Mouse (Mus musculus) embryo, embryonic 9.5 days (tissue): ENCODE data around the gene Net1.
"Not testable (repeated sequence)": the region's sequence is repeated elsewhere in the genome, so short reads cannot be mapped to it uniquely, and the experiment has no call there.

Source experiments
- DNase-seq: peaks from one replicate; pipeline ENCODE4 v3.0.0-alpha.2; 2017; ENCODE audit errors: extremely low spot score

The Net1 gene

DNA sequence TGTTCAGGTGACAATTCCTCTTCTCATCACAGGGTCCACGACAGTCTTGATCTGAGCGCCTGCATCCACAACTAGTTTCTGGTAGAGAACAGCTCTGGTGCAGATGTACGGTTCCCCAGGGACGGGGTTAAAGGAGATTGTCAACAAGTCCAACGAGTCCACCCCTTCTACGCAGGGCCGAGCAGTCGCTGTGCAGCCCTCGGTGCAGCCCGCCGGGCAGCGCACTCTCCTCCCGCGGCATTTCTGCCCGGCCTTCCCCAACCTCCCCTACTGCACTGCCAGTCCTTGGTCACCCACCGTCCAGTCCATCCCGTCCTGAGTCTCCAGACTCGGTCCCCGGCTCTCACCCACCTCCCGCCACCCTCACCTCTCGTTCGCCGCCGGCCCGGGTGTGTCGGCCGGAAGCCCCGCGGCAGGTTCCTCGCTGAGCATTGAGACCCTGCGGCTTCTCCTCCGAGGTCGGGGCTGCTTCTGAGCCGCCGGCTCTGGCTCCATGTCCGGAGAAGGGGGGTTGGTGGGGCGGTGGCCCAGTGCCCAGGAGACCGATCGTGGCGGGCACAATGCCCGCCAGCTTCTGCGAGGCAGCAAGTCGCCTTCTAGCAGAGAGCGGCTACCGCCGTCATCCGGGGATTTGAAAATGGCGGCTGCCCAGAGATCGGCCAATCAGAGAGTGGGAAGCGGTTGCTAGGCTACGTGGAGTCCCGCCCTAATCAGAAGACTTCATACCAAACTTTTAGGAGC is at the start of gene Net1, which contains the start of gene Tubal3:
TSS of gene Net1 (minus strand) at position 650 of the 741 bp plus-strand sequence.
TSS of gene Tubal3 (plus strand) at position 704 of the 741 bp plus-strand sequence.
- peak; percentile 92 for DNase-seq

DNA sequence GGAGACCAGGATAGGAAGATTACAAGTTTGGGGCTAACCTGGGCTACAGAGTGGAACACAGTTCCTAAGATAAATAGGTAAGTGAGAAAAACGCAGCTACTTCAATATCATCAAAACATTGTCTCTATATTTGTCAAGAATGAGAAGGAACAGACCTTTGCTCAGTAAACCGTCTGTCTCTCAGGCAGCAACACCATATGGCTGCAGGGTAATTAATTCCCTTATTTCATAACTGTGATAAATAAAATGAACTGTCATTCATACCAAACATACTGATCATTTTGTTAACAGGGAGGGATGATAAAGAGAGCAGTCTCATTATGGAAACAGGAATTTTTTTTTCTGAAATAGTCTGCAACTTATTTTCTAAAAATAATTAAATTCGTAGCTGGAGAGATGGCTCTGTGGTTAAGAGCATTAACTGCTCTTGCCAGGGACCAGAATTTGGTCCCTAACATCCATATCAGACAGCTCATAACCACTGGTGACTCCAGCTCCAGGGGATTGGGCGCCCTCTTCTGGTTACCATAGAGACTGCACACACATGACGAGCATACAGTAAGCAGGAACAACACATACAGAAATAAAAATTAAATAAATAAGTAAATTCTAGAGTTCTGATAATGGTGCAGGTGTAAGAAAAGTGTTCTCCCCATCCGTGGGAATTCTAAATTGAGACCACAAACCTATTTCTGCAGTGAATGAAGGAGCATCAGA is 33.3 kb upstream of the Net1 start:
- no peak for DNase-seq

DNA sequence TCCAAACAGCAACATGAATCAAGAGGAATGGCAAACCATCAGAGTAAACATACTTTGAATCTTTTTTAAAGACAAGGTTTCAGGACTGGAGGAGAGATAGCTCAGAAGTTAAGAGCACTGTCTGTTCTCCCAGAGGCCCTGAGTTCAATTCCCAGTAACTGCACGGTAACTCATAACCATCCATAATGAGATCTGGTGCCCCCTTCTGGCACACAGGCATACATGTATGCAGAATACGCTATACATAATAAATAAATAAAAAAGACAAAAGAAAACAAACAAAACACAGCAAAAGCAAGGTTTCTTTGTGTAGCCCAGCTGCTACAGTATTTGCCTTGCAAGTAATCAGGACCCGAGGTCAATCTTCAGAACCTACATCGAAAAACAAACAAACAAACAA is 31.5 kb upstream of the Net1 start:
- no peak for DNase-seq

DNA sequence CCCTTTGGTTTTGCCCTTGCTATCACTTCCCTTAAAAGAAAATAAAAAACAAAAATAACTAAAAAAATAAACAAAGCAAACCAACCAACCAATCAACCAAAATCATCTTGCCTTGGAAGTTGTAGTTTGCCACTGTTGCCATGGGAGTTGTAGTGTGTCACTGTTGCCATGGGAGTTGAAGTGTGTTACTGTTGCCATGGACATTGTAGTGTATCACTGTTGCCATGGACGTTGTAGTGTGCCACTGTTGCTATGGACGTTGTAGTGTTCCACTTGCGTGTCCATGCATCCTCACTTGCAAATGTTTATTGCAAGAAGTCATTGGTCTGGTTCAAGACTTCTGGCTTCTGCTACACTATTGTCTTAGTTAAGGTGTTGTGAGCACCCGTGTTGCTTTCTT is 29.2 kb upstream of the Net1 start:
- DNase-seq = no peak

DNA sequence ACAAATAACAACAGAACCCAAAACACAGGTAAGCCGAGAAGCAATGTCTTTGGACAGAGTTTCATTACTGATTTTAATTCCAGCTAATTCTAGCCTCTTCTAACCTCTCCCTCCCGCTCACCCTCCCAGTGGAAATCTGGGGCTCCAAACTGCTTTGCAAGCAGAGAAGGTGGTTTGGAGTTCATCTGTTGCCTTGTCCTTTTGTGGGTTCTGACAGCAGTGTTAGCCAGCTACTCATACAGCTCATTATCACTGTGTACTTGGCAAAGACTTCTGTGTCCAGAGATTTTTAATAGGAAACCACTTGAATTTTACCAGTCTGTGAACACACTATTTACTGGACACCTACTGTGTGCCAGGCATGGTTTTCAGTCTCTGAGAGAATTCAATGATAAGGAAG is 27.2 kb upstream of the Net1 start, which contains the start of gene Ucn3:
TSS of gene Ucn3 (minus strand) at position 101 of the 400 bp plus-strand sequence.
- DNase-seq = no peak

DNA sequence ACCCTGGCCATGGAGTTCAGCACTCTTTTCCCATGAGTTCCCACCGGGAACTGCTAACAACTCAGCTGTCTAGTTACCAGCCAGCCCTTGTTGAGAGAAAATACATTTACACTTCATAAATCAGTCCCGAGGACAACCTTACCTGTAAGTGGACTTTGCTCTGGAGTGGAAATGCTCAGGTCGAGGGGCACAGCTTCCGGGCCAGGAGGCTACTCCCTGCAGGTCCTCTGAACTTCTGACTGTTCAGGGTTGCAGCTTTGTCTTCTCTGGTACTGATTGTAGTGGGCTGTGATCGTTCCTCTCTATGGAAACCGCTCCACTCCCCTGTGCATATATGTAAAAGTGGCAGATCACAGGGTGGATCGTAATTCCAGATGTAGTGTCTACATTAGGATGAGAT is 26.7 kb upstream of the Net1 start:
- no peak for DNase-seq

DNA sequence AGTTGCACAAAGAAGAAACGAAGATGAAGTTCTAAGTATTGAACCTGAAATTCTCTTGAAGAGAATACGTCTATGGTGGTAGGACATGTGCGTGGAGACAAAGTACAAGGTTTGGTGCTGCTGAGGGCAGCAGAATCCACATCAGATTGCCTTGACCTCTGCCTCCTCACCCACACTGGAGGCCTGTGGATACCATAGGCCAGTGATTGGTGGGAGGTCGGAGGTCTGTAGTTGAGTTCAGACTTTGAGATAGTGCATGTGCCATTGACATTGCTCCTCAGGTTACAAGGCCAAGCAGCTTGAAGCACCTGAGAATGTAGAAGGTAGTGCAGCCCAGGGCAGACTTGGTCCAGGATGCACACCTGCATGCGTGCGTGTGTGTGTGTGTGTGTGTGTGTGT is 8.0 kb upstream of the Net1 start:
- no peak for DNase-seq

DNA sequence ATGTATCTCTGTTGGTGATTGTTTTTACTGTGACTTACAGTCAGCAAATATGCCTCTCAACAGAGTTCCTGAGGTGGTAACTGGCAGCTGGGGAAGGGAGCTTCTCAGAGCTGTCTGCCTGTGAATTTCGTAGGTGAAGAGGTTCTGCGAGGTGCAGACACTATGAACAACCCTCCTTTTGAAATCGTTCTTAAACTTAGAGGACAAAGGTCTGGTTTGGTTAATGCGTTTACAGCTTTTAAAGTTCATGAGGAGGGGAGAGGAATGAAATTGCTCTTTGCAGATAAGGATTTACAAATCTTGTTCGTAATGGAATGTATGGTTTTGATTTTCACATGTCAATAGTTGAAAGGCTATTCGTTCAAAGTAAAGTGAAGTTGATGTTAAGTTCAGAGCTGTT is 7.6 kb upstream of the Net1 start:
- DNase-seq = no peak

DNA sequence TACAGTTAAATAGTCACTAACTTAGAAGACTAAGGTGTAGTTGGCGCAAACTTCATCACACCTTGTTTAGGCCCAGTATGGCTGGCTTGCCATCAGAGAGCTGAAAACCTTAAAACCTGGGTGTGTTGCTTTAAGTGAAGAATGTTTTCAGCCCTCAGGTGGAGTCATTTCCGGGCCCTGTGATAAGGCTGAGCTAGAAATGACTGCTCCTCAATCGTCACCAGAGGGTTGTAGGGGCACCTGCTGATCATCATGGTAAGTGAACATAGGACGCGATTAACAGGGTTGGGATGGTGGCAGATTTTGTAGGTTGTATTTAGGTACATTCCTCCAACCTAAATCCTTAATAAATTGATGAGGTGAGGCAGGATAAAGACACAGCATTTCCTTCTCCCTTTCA is 6.5 kb upstream of the Net1 start:
- DNase-seq = no peak

DNA sequence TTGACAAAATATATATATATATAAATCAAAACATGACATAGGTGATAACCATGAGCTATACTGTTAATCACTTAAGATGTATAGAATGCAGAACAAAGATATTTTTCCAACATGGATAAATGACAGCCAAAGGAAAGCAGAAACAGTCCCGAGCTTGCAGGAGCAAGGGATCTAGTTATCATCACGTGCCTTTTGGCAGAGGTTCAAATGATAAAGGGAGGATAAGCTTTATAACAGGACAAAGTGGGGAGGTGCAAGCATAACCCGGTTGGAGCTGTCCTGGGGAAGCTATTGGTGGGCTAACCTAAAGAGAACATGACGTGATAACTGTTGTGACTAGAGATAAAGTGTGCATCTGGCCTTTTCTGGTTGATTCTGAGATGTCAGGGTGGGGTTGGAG is 4.5 kb downstream of the Net1 start:
- no peak for DNase-seq

DNA sequence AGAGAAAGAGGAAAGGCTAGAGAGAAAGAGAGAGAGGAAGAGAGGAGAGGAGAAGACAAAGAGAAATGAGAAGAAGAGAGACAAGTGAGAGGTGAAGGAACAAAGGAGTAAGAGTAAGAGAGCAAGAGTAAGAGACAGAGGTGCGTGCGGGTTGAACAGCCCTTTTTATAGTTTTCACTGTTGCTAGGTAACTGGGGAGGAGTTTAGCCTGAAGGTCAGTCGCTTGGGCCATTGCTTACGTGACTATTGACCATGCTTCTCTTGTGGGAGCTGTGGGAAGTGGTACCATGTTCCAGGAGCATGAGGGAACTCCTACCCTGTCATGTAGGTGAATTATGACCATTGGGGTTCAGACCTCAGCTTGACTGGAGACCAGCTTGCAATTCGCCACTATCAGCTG is 7.7 kb downstream of the Net1 start:
- no peak for DNase-seq

DNA sequence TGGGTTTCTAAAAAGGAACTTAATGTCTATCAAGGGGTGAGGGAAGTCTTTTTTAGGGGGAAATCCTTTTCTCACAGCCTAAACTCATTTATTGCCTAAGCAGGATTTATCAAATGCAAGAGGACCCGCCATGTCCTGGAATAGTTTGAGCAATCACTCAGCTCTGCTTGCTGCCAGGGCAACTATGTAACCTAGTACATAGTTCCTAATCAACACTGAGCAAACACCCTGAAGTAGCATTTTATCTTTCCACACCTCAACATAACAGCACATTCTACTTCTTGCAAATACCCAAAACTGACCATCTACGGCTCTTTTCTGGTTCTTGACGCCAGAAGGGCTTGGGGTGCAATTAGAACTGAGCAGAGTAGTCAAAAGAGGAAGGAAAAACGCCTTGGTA is 9.8 kb downstream of the Net1 start:
- no peak for DNase-seq

DNA sequence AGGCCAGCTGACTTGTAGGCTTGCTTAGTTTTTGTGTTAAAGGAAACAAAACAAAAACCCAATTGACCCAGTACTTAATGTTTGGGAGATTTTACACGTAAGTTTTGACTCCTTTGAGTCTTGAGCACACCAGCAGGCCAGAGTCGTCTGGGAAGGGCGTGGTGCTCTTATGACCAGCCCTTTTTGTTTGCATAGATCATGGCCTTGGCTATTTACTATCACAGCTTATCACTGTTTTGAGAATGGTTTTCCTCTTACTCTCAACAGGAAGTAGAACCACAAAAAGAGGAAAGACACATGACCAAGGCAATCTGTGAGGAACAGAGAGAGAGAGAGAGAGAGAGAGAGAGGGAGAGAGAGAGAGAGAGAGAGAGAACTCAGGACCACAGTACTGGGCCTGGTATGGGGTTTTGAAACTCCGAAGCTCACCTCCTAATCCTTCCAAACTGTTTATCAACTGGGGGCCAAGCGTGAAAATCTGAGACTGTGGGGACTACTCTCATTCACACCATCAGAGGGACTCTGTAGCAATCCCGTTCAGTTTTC is 10.8 kb downstream of the Net1 start:
- DNase-seq = no peak

DNA sequence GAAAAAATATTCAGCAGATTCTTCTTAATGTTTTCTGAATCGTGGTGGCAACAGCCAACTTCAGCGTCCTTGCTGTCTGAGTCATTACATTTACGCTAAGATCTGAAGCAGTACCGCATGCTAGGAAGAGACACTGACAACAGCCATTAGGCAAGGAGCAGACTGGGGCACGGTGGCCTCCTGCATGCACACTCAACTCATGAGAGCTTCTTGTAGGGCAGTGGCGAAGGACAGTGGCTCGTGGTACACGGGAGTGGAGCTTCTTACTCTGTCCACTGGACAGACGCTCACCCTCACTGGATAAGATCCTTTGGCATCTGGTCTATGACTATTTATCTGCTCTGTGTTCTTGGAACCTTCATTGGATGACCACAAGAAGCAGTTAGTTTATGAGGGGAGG is 18.7 kb downstream of the Net1 start:
- no peak for DNase-seq

DNA sequence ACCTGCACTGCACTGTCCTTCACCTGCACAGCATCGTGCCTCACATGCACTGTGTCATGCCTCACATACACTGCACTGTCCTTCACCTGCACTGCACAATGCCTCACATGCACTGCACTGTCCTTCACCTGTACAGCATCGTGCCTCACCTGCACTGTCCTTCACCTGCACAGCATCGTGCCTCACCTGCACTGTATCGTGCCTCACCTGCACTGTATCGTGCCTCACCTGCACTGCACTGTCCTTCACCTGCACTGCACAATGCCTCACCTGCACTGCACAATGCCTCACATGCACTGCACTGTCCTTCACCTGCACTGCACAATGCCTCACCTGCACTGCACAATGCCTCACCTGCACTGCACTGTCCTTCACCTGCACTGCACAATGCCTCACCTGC is 19.8 kb downstream of the Net1 start:
- not testable (repeated sequence) for DNase-seq

DNA sequence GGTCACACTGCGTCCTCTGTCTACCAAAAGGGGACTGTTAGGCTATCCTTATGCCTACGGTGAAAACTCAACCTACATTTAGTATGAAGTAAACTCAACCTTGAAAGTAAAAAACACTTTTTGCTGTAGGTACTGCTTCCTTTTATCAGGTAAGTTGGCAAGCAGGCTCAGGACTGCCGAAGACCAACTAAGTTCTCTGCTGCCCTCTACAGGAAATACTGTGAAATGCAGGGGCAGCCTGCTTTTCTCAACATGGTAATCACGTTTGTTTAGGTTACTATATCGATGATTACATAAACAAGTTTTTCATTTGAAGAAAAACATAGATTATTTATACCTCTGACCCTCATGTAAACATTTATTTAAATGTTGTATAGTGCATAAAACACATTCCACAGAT is 21.1 kb downstream of the Net1 start:
- peak; percentile 72 for DNase-seq

DNA sequence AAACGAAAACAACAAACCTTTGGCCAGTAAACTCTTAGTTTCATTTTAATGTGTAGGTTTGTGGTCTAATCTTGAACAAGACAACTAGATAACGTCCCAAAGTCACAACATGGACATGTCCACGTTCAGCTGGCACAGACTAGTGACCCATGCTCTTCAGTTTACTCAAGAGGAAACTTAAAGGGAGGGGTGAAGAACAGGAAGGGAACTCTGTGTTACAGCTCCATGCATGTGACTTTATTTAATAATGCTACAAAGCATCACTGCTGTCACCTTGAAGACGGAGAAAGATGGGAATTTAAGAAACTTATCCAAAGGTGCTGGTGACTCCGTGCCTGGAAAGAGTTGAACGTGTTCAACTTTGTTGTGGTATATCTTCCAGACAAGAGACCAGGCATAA is 22.0 kb downstream of the Net1 start:
- no peak for DNase-seq

DNA sequence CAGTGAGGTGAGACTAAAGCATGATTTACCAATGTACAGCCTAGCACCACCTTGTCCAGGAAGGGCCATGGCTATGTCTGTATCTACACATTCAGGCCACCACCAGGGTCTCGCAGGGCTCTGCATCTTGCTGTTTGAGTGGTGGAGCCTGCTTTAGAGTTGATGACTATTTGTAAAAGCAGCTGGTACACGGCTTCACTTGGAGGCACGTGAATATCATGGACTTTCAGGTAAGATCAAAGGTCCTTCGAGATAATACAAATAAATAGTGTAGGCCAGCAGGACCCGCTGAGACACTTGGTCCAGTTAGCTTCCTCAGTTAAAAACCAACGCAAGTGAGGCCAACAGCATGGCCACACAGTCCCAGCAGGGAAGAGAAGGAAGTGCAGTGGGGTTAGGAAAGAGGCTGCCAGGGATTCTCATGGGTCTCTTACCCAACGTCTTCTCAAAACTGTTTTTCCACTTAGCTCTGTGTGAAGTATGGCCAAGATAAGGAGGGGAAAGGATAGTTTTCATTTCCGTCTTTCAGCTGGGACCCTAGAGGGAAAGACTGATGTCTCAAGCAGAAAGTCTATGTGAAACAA is 22.5 kb downstream of the Net1 start:
- no peak for DNase-seq

DNA sequence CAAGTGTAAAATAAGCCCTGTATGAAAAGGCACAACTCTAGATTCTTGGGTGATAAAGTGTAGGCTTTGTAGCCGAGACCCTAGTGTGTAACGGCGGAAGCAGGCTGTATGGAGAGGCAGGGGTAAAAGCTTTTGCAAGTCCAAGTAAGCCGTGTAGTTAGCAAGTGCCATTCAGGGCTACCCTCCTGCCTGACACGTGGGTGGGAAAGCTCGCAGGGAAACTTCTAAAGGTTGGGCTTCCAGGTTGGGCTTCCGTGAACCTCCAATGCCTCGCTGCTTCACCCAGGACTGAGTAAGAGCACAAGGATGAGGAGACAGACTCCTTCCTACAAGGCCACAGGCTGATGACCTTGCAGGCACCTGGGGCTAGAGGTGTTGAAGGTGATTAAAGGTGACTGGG is 23.5 kb downstream of the Net1 start:
- DNase-seq = no peak

DNA sequence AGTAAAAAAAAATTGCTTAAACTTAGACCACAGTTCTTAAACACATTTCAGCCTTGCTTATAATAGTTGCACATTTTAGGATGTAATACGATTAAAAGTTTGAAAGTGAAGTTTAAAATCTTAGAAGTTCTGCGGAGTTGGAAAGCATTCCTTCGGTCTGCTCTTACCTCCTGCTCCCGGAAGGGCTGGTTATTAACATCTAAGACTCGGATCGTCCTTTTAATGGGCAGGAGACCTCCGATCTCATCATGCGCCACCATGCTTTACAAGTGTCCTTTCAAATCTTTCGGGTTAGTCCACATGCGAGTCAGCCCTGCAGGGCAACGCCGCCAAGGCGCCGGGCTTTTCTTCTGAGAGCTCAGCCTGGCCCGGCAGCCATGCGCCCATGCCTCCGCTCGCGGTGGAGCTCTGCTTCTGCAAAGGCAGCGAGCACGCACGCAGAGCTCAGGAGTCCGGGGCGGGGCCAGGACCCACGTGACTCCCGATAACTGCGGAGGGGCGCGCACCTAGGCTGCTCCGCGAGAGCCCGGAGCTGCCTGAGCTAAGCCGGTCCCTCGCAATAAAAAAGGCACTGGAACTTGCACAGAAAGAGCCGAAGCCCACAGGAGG is 24.8 kb downstream of the Net1 start:
- DNase-seq = peak; percentile 90

DNA sequence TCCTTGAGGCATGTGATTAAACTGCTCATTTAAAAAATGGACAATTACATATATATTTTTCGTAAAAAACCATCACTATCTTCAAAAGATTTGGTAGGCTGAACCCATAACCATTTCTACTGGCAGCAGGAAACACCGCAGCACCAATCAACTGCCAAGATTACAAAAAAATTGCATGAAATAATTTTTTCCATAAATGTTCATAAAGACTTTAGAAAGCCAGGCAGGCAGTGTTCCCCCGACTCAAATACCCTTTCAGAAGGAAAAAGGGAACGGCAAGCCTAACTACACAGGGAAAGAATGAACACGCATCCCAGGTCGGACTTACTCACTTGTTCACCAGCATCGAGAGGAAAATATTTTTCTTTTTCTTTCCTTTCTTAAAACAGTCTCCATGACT is 25.4 kb downstream of the Net1 start:
- DNase-seq = no peak

DNA sequence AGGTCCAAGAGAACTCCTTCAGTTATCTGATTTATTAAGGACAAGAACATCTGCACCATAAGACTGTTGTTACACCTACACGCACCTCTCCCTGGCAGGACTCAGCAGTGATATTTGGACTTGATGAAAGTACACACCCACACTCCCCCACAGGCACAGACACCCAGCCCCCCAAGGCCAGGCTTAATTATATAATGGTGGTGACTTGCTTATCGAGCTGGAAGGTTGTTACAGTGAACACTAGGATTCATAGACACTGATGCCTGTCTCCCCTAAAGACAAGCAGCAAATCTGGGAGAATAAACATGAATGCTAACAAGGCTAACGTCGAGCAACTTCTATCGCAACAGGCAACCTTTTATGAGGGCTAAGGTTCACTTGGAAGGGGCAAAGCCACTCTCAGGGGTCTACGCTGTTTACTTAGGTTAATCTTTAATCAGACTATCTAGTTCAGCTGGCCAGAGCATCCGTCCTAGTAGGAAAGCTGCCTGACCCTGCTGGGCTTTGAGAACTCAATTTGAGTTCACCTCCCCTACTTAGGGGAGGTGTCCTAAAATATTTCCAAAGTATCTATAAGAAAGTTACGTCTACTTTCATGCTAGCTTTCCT is 26.4 kb downstream of the Net1 start:
- no peak for DNase-seq
